Mouse (Mus musculus): Measurements from ENCODE around the gene Mical2. TPM values are rescaled to one million over a fixed set of nuclear protein-coding genes. Genes with fewer than 3 reads are reported as not detected.

Gene Mical2
- polyA plus RNA-seq, 1 experiment from 2014 or later, result 1.2 TPM

DNA sequence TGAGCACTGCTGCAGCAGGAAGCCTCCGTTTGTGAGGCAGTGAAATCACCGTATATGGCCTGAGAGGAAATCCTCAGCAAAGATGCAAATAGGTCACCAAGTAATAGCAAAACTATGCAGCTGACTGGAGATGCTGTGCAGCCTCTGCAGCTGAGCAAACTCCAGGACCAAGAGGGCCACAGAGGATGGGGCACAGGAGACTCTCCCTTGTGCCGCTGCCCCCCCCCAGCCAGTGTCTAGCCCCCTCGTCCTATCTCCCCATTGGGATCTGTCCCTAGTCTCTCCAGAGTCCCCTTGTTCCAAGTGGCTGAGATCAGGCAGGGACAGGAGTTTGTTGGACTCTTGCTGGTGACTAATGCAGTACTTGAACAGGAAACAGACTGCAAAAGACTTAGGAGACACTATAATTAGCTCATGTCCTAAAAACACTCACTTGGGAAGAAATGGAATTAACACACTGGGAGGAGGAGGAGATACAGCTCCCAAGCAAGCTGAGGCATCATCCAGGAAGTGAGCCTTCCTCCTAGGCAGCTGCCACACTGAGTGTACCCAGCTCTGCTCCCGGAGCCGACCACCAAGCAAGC lies 21.2 kb upstream of the Mical2 start:
- no peak for ATAC-seq (ENCODE audit: low FRiP score)
- H3K9ac ChIP-seq (ENCODE audit: low read length), result no peak overlapping the region
- no peak overlapping the region for H3K4me3 ChIP-seq (ENCODE audit: low read depth, low read length)
- no peak for DNase-seq (ENCODE audit: low spot score, missing footprints)
- H3K27ac ChIP-seq (ENCODE audit: low read depth, low read length), result no peak overlapping the region
- H3K27me3 ChIP-seq (ENCODE audit: control insufficient read depth, insufficient read depth, low read length), result no peaks in the 10 kb centered on the region
- 64% methylated on average over 6 of the region's 6 CpGs for WGBS
- H3K4me1 ChIP-seq (ENCODE audit: control insufficient read depth, insufficient read depth, low read length), result no peaks in the 10 kb centered on the region
- no peaks in the 10 kb centered on the region for H3K36me3 ChIP-seq (ENCODE audit: control insufficient read depth, insufficient read depth, low read length)
- no peak overlapping the region for H3K4me2 ChIP-seq
- no peaks in the 10 kb centered on the region for H3K9me3 ChIP-seq (ENCODE audit: control insufficient read depth, low read length)

DNA sequence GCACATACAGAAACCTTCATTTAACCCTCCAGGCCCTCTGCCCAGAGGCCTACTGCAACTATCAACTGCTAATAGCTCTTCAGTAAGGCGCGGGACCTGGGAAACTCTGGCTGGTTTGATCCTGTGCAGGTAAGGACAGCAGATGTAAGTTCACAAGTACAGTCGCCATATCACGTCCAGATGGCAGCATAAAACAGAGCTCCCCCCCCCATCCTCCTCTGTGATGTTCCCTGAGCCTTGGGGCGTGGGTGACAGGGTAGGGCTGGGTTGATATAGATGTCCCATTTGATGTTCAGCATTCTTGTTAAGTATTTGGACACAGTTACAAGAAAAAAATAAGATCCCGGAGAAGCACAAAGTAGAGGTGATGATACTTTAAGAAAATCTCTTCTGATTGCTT lies 20.1 kb upstream of the Mical2 start:
- Histone ChIP-seq H3K27me3 (ENCODE audit: control insufficient read depth, insufficient read depth, low read length) (no peaks in the 10 kb centered on the region), H3K4me2 (no peak overlapping the region), H3K9me3 (ENCODE audit: control insufficient read depth, low read length) (no peaks in the 10 kb centered on the region), H3K4me1 (ENCODE audit: control insufficient read depth, insufficient read depth, low read length) (no peaks in the 10 kb centered on the region), H3K27ac (ENCODE audit: low read depth, low read length) (no peak overlapping the region), H3K9ac (ENCODE audit: low read length) (no peak overlapping the region), H3K4me3 (ENCODE audit: low read depth, low read length) (no peak overlapping the region), H3K36me3 (ENCODE audit: control insufficient read depth, insufficient read depth, low read length) (no peaks in the 10 kb centered on the region)
- WGBS, result 91% methylated on average over 6 of the region's 6 CpGs
- DNase-seq (ENCODE audit: low spot score, missing footprints) (no peak), ATAC-seq (ENCODE audit: low FRiP score) (no peak)

DNA sequence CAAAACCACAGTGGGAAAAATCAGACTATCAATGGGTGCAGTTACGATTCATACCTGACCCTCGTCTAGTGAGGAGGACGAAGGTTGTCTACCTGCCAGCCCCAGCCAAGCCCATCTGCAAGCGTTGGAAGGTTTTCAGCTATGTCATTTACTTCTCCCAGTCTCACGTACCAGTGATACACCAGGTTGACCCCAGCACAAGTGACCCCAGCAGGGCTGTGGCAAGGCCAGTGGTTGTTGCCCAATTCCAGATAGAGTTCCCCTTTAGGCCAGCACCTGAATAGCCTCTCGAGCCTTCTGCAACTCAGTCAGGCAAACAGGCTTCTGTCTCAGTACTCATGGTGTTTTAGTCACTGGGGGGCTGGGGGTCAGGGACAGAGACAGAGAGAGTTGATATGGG lies 17.9 kb upstream of the Mical2 start:
- Histone ChIP-seq H3K27me3 (ENCODE audit: control insufficient read depth, insufficient read depth, low read length) (no peaks in the 10 kb centered on the region), H3K9me3 (ENCODE audit: control insufficient read depth, low read length) (no peaks in the 10 kb centered on the region), H3K4me3 (ENCODE audit: low read depth, low read length) (no peak overlapping the region), H3K4me1 (ENCODE audit: control insufficient read depth, insufficient read depth, low read length) (no peaks in the 10 kb centered on the region), H3K27ac (ENCODE audit: low read depth, low read length) (no peak overlapping the region), H3K36me3 (ENCODE audit: control insufficient read depth, insufficient read depth, low read length) (no peaks in the 10 kb centered on the region), H3K9ac (ENCODE audit: low read length) (no peak overlapping the region), H3K4me2 (no peak overlapping the region)
- 89% methylated on average over 6 of the region's 6 CpGs for WGBS
- DNase-seq (ENCODE audit: low spot score, missing footprints) (no peak), ATAC-seq (ENCODE audit: low FRiP score) (no peak)

DNA sequence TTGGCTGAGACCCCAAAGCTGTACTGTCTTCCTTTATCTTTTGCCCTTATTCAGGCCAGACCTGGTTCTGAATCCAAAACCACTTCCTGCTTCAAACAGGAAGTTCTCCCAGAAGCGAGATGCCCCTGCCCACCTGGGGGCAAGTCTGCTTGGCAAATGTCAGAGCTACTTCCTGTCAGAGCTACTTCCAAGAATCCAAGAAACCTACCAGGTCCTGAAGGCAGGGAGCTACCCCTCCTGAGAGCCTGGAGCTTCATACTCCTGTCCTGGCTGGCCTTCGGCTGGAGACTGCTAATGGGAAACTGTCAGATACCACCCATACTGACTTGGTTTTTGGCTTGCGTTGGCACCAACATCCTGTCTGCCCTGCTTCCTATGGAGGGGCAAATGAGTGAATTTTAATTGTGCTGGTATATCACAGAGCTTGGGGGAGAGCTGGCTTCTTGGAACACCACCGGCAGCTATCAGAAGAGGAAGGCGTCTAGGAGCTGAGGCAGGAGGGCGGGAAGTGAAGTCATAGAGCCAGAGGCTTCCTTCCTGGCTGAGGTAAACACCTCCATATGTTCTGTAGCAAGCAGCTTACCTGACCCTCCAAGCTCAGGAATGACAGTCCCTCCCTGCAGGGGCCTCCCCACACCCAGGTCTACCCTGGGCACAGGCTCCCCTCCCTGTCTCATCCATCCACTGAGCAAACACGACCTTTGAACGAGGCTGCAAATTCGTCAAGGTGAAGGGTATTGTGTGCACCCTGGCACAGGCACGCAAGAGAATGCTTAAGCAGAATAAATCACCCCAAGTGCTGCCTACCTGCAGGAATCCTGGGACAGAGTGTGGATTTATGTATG lies 17.1 kb upstream of the Mical2 start:
- Histone ChIP-seq H3K9ac (ENCODE audit: low read length) (no peak overlapping the region), H3K4me2 (no peak overlapping the region), H3K4me3 (ENCODE audit: low read depth, low read length) (no peak overlapping the region), H3K27me3 (ENCODE audit: control insufficient read depth, insufficient read depth, low read length) (no peaks in the 10 kb centered on the region), H3K9me3 (ENCODE audit: control insufficient read depth, low read length) (no peaks in the 10 kb centered on the region), H3K36me3 (ENCODE audit: control insufficient read depth, insufficient read depth, low read length) (no peaks in the 10 kb centered on the region), H3K4me1 (ENCODE audit: control insufficient read depth, insufficient read depth, low read length) (peaks cover 4% of the 10 kb centered on the region; the same call in 1 of the 2 replicates), H3K27ac (ENCODE audit: low read depth, low read length) (no peak overlapping the region)
- 83% methylated on average over 10 of the region's 10 CpGs for WGBS
- DNase-seq (ENCODE audit: low spot score, missing footprints), result no peak
- ATAC-seq (ENCODE audit: low FRiP score), result no peak

DNA sequence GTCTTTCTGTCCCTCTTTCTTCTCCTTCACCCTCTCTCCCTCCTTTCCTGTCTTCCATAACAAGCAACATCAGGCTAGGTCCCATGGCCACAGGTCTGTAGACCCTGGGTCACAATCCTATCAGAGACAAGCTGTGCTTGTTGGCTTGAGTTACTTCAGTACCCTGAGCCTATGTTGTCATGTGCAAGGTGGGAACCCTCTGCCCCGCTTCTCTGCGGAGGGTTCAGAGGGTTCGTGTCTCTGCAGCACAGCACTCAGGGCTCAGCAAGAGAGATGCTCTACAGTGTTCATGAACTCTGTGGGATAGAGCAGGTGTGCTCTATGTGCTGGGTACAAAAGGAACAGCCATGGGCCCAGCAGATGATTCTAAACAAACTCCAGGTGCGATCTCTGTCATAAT lies 16.0 kb upstream of the Mical2 start:
- 92% methylated on average over 4 of the region's 4 CpGs for WGBS
- H3K36me3 ChIP-seq (ENCODE audit: control insufficient read depth, insufficient read depth, low read length), result no peaks in the 10 kb centered on the region

DNA sequence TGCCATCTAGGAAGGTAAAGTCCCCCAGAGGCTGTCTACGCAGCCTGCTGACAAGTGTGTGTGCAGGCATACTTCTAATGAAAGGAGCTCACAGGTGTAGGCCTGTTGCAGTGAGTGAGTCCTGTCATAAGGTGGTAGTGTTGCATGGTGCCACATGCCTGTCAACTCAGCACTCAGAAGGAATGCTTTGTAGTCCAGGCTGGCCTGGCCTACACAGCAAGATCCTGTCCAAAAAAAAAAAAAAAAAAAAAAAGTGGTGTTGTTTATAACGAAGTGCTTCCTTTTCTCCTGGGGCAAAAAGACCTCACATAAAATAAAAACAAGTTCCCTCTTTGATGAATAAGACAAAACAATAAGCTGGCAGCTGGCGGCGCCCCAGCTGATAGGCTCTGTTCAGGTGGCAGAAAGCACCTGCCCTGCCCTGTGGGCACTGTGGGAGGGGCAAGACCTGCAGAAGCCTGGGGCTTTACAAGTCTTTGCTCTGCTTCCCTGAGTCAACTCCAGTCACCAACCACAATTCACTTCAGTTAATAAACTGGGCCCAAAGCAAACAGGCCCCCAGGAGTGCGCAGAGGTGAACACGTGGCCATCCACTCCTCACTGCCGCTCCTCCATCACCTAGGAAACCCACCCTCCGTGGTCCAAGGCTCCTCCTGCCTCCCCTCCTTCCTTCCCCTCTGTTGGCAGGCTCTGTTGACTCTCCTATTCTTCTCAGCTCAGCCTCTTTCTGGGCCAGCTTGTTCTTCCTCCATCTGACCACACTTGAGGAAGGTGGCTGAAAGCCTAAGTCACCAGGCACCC lies 12.5 kb upstream of the Mical2 start:
- Histone ChIP-seq H3K27me3 (ENCODE audit: control insufficient read depth, insufficient read depth, low read length) (no peaks in the 10 kb centered on the region), H3K4me3 (ENCODE audit: low read depth, low read length) (no peak overlapping the region), H3K9me3 (ENCODE audit: control insufficient read depth, low read length) (no peaks in the 10 kb centered on the region), H3K4me2 (no peak overlapping the region), H3K36me3 (ENCODE audit: control insufficient read depth, insufficient read depth, low read length) (no peaks in the 10 kb centered on the region), H3K9ac (ENCODE audit: low read length) (no peak overlapping the region), H3K27ac (ENCODE audit: low read depth, low read length) (no peak overlapping the region), H3K4me1 (ENCODE audit: control insufficient read depth, insufficient read depth, low read length) (peaks cover 4% of the 10 kb centered on the region; the same call in 1 of the 2 replicates)
- ATAC-seq (ENCODE audit: low FRiP score) (peak; percentile 81; the same call in 1 of the 2 replicates), DNase-seq (ENCODE audit: low spot score, missing footprints) (no peak)
- 52% methylated on average over 8 of the region's 8 CpGs for WGBS

More for the DNA sequence above, 16.0 kb upstream of the Mical2 start:
- Histone ChIP-seq H3K4me1 (ENCODE audit: control insufficient read depth, insufficient read depth, low read length) (peaks cover 4% of the 10 kb centered on the region; the same call in 1 of the 2 replicates), H3K9me3 (ENCODE audit: control insufficient read depth, low read length) (no peaks in the 10 kb centered on the region), H3K4me2 (no peak overlapping the region), H3K9ac (ENCODE audit: low read length) (no peak overlapping the region), H3K4me3 (ENCODE audit: low read depth, low read length) (no peak overlapping the region), H3K27me3 (ENCODE audit: control insufficient read depth, insufficient read depth, low read length) (no peaks in the 10 kb centered on the region), H3K27ac (ENCODE audit: low read depth, low read length) (no peak overlapping the region)
- ATAC-seq (ENCODE audit: low FRiP score) (no peak), DNase-seq (ENCODE audit: low spot score, missing footprints) (no peak)

DNA sequence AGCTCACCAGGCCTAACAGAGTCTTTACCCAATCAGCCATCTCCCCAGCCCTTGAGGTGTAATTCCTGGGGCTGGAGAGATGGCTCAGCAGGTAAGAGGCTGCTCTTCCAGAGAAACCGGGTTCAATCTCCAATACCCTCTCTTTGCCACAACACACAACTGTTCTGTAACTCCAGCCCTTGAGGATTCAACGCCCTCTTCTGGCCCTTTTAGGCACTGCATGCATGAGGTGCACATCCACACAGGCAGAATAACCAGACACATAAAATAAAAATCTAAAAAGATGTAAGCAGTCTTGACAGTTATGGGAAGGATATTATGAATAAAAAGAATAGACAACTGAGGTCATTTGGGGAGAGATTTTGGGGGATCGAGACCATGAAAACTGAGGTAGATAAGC lies 9.8 kb upstream of the Mical2 start:
- no peaks in the 10 kb centered on the region for H3K27me3 ChIP-seq (ENCODE audit: control insufficient read depth, insufficient read depth, low read length)
- no peaks in the 10 kb centered on the region for H3K9me3 ChIP-seq (ENCODE audit: control insufficient read depth, low read length)
- H3K4me3 ChIP-seq (ENCODE audit: low read depth, low read length), result no peak overlapping the region
- H3K9ac ChIP-seq (ENCODE audit: low read length), result no peak overlapping the region
- DNase-seq (ENCODE audit: low spot score, missing footprints) (no peak), ATAC-seq (ENCODE audit: low FRiP score) (no peak)
- no peak overlapping the region for H3K4me2 ChIP-seq
- WGBS, result 78% methylated on average over 3 of the region's 3 CpGs
- no peaks in the 10 kb centered on the region for H3K36me3 ChIP-seq (ENCODE audit: control insufficient read depth, insufficient read depth, low read length)
- H3K27ac ChIP-seq (ENCODE audit: low read depth, low read length), result no peak overlapping the region
- peaks cover 4% of the 10 kb centered on the region; the same call in 1 of the 2 replicates for H3K4me1 ChIP-seq (ENCODE audit: control insufficient read depth, insufficient read depth, low read length)

DNA sequence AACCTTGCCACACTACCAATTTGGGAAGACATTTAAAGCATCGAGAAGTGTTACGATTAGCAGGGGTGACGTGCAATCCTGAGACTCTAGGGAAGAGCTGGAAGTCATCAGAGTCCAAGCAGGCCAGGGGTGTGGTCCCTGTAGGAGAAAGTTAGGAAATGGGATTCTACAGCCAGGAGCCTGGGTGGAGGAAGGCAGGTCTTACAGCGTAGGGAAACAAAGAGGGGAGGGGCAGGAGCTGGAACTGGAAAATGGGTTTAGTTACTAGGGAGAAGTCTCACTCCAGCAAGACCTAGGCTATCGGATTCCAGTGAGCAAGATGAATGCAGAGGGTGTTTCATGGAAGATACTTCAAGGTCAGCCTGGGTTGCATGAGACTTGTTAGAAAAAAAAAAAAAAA lies 8.9 kb upstream of the Mical2 start:
- no peak overlapping the region for H3K27ac ChIP-seq (ENCODE audit: low read depth, low read length)
- no peak overlapping the region for H3K4me2 ChIP-seq
- H3K36me3 ChIP-seq (ENCODE audit: control insufficient read depth, insufficient read depth, low read length), result no peaks in the 10 kb centered on the region
- no peaks in the 10 kb centered on the region for H3K9me3 ChIP-seq (ENCODE audit: control insufficient read depth, low read length)
- peaks cover 4% of the 10 kb centered on the region; the same call in 1 of the 2 replicates for H3K4me1 ChIP-seq (ENCODE audit: control insufficient read depth, insufficient read depth, low read length)
- H3K27me3 ChIP-seq (ENCODE audit: control insufficient read depth, insufficient read depth, low read length), result no peaks in the 10 kb centered on the region
- no peak overlapping the region for H3K4me3 ChIP-seq (ENCODE audit: low read depth, low read length)
- ATAC-seq (ENCODE audit: low FRiP score) (no peak), DNase-seq (ENCODE audit: low spot score, missing footprints) (no peak)
- WGBS, result 65% methylated on average over 5 of the region's 5 CpGs
- no peak overlapping the region for H3K9ac ChIP-seq (ENCODE audit: low read length)

DNA sequence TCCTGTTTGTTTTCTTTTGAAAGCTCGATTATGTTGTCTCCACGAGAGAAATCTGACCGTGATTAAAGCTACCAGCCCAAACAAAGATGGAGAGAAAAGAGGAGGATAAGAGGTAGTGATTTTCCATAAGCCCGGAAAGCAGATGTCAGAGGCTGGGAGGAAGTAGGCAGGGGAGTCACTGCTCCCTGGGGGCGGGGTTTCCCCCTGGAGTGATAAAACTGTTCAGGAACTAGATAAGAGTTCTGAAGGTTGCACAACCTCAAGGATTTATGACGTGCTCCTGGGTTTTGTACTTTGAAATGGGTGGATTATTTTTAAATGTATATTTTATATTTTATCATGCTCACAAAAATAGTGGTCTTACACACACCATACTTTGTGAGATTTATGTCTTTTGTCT lies 8.4 kb upstream of the Mical2 start:
- Histone ChIP-seq H3K9ac (ENCODE audit: low read length) (no peak overlapping the region), H3K9me3 (ENCODE audit: control insufficient read depth, low read length) (no peaks in the 10 kb centered on the region), H3K4me3 (ENCODE audit: low read depth, low read length) (no peak overlapping the region), H3K36me3 (ENCODE audit: control insufficient read depth, insufficient read depth, low read length) (no peaks in the 10 kb centered on the region), H3K27me3 (ENCODE audit: control insufficient read depth, insufficient read depth, low read length) (no peaks in the 10 kb centered on the region), H3K27ac (ENCODE audit: low read depth, low read length) (no peak overlapping the region), H3K4me1 (ENCODE audit: control insufficient read depth, insufficient read depth, low read length) (peaks cover 4% of the 10 kb centered on the region; the same call in 1 of the 2 replicates), H3K4me2 (no peak overlapping the region)
- DNase-seq (ENCODE audit: low spot score, missing footprints) (no peak), ATAC-seq (ENCODE audit: low FRiP score) (no peak)
- 55% methylated on average over 6 of the region's 6 CpGs for WGBS

Measured in midbrain, embryonic 11.5 days (tissue).